Comparison of ENCODE assay signal across 8 mouse cellular contexts in genomic region chr1:135781220-135781619, GRCm38 (mm10). TPM values are rescaled to one million over a fixed set of nuclear protein-coding genes. Genes with fewer than 3 reads are reported as not detected.
DNase-seq lines count a peak whose midpoint lies in the region; ATAC-seq and TF ChIP-seq lines count a peak whose summit lies in the region.

No protein-coding gene starts in this region.

- peak; percentile 67 to 88 for DNase-seq in adrenal gland, adult (ENCODE audit: inconsistent age in 2 of 2, low spot score in 1 of 2)
- no peak for DNase-seq in adrenal gland, adult 8-10 months
- peak; percentile 84 for DNase-seq in gastrocnemius, postnatal 10 days
- peak; percentile 89 for DNase-seq in intestine, embryonic 14.5 days (ENCODE audit: low spot score)
- peak; percentile 75 to 76 for DNase-seq in left cerebral cortex, postnatal 14 days (ENCODE audit: low spot score in 2 of 2)
- DNase-seq in spleen, adult 2 months (ENCODE audit: low read depth in 1 of 2, low spot score in 2 of 2), result peak; percentile 15 to 42

- 16% methylated on average over 13 of the region's 13 CpGs for WGBS in intestine, embryonic 14.5 days
- 17% methylated on average over 13 of the region's 13 CpGs for WGBS in midbrain, embryonic 12.5 days
- WGBS in spleen, adult 2 months, result 19% methylated on average over 13 of the region's 13 CpGs

- H3K4me1 ChIP-seq in intestine, embryonic 14.5 days (replicated peaks; ENCODE audit: control insufficient read depth, insufficient read depth, low read length), result peaks cover 15% of the 10 kb centered on the region
- peaks cover 12% of the 10 kb centered on the region for H3K4me1 ChIP-seq in midbrain, embryonic 12.5 days
- no peaks in the 10 kb centered on the region for H3K4me1 ChIP-seq in spleen, adult 2 months (ENCODE audit: control insufficient read depth, insufficient read depth, insufficient read length)

- peak; percentile 89 for TF ChIP-seq CTCF in spleen, adult 2 months (IDR thresholded peaks at IDR 0.05; ENCODE audit: extremely low read depth, insufficient read depth, insufficient read length, insufficient replicate concordance)

- no peak overlapping the region for H3K4me2 ChIP-seq in intestine, embryonic 14.5 days (ENCODE audit: low read length)
- no peak overlapping the region for H3K4me2 ChIP-seq in midbrain, embryonic 12.5 days (replicated peaks)

- H3K27ac ChIP-seq in intestine, embryonic 14.5 days (ENCODE audit: low read depth), result no peak overlapping the region
- no peak overlapping the region for H3K27ac ChIP-seq in midbrain, embryonic 12.5 days (replicated peaks)
- no peak overlapping the region for H3K27ac ChIP-seq in spleen, adult 2 months (ENCODE audit: insufficient read depth, low read length)

- no peaks in the 10 kb centered on the region for H3K9me3 ChIP-seq in intestine, embryonic 14.5 days (ENCODE audit: control insufficient read depth, low read length)
- H3K9me3 ChIP-seq in midbrain, embryonic 12.5 days, result no peaks in the 10 kb centered on the region

- no peak overlapping the region for H3K9ac ChIP-seq in intestine, embryonic 14.5 days (ENCODE audit: low read length)
- no peak overlapping the region for H3K9ac ChIP-seq in midbrain, embryonic 12.5 days (replicated peaks)

- peak; percentile 79 for ATAC-seq in common myeloid progenitor, adult 5-6 weeks (replicated peaks; ENCODE audit: low read depth, poor library complexity, severe bottlenecking)
- ATAC-seq in intestine, embryonic 14.5 days (replicated peaks; ENCODE audit: low FRiP score, low TSS enrichment, low read depth), result peak; percentile 40; the same call in 1 of the 2 replicates
- peak; percentile 68; the same call in 1 of the 2 replicates for ATAC-seq in midbrain, embryonic 12.5 days (ENCODE audit: low FRiP score, low read depth)

- no peaks in the 10 kb centered on the region for H3K27me3 ChIP-seq in intestine, embryonic 14.5 days (replicated peaks; ENCODE audit: control insufficient read depth, insufficient read depth, low read length)
- H3K27me3 ChIP-seq in midbrain, embryonic 12.5 days, result peaks cover 15% of the 10 kb centered on the region
- no peaks in the 10 kb centered on the region for H3K27me3 ChIP-seq in spleen, adult 2 months (ENCODE audit: control insufficient read depth, insufficient read depth, low read length)

- H3K36me3 ChIP-seq in intestine, embryonic 14.5 days (ENCODE audit: control insufficient read depth, insufficient read depth, low read length), result no peaks in the 10 kb centered on the region
- H3K36me3 ChIP-seq in midbrain, embryonic 12.5 days, result no peaks in the 10 kb centered on the region
- no peaks in the 10 kb centered on the region for H3K36me3 ChIP-seq in spleen, adult 2 months (ENCODE audit: control insufficient read depth, insufficient read depth, low read length)

- no peak overlapping the region for H3K4me3 ChIP-seq in intestine, embryonic 14.5 days (ENCODE audit: low read depth, low read length)
- H3K4me3 ChIP-seq in midbrain, embryonic 12.5 days, result no peak overlapping the region
- H3K4me3 ChIP-seq in spleen, adult 2 months (ENCODE audit: extremely low read depth, insufficient read depth, insufficient read length), result no peak overlapping the region

- no peak for TF ChIP-seq POLR2A in spleen, adult 2 months (IDR thresholded peaks at IDR 0.05; ENCODE audit: low read depth, low read length)

- intact Hi-C loops in left cerebral cortex, postnatal 14 days (cut with DNase I), result loop anchor here (1.0 to 2.0 kb wide), 2 partner anchors 28 to 62 kb away; no protein-coding TSS in a partner anchor

RNA-seq across cellular contexts. Expression of gene Tnni1, which starts 2.0 kb away (rescaled TPM):
- under 1 TPM in 1 of 4 experiments, not detected in 3; 0.35 TPM for total RNA-seq in adrenal gland, adult 8-10 months (2022)
- not detected in 2 replicates for total RNA-seq in common myeloid progenitor, adult 5-6 weeks (2017)
- 100 to 1,000 TPM; 162 to 214 TPM for total RNA-seq in gastrocnemius, postnatal 10 days (2021)
- polyA plus RNA-seq in intestine, embryonic 14.5 days (2014; fragmentation: Nextera tagmentation; extraction: Ambion mirVana), result 5.8 and 6.4 TPM in 2 replicates
- total RNA-seq in left cerebral cortex, postnatal 14 days (2021), result 1 to 10 TPM; 2.3 to 2.5 TPM
- 1.0 and 2.2 TPM in 2 replicates for polyA plus RNA-seq in midbrain, embryonic 12.5 days (2016; fragmentation: Nextera tagmentation; extraction: Ambion mirVana)
- 0.80 and 1.3 TPM in 2 replicates for polyA plus RNA-seq in spleen, adult 2 months (2012; rRNA removed)

RNA-seq across cellular contexts. Expression of gene Phlda3, which starts 15.3 kb away (rescaled TPM):
- 10 to 100 TPM; 33.0 to 80.7 (median 38.4) TPM for total RNA-seq in adrenal gland, adult 8-10 months (2022)
- 1.6 and 2.2 TPM in 2 replicates for total RNA-seq in common myeloid progenitor, adult 5-6 weeks (2017)
- 10 to 100 TPM; 24.1 to 36.7 TPM for total RNA-seq in gastrocnemius, postnatal 10 days (2021)
- 56.0 and 58.2 TPM in 2 replicates for polyA plus RNA-seq in intestine, embryonic 14.5 days (2014; fragmentation: Nextera tagmentation; extraction: Ambion mirVana)
- total RNA-seq in left cerebral cortex, postnatal 14 days (2021), result 10 to 100 TPM; 15.0 to 16.6 TPM
- polyA plus RNA-seq in midbrain, embryonic 12.5 days (2016; fragmentation: Nextera tagmentation; extraction: Ambion mirVana), result 15.7 and 21.8 TPM in 2 replicates
- 17.5 and 18.9 TPM in 2 replicates for polyA plus RNA-seq in spleen, adult 2 months (2012; rRNA removed)

RNA-seq across cellular contexts. Expression of gene Lad1, which starts 37.2 kb away (rescaled TPM):
- total RNA-seq in adrenal gland, adult 8-10 months (2022), result under 1 TPM; 0.08 to 0.23 (median 0.18) TPM
- not detected in 2 replicates for total RNA-seq in common myeloid progenitor, adult 5-6 weeks (2017)
- total RNA-seq in gastrocnemius, postnatal 10 days (2021), result under 1 TPM; 0.11 to 0.12 TPM
- polyA plus RNA-seq in intestine, embryonic 14.5 days (2014; fragmentation: Nextera tagmentation; extraction: Ambion mirVana), result 92.9 and 105 TPM in 2 replicates
- total RNA-seq in left cerebral cortex, postnatal 14 days (2021), result under 1 TPM; 0.61 to 0.64 TPM
- polyA plus RNA-seq in midbrain, embryonic 12.5 days (2016; fragmentation: Nextera tagmentation; extraction: Ambion mirVana), result 0.20 and 0.32 TPM in 2 replicates
- 3.1 and 5.1 TPM in 2 replicates for polyA plus RNA-seq in spleen, adult 2 months (2012; rRNA removed)

RNA-seq across cellular contexts. Expression of gene Tnnt2, which starts 54.9 kb away (rescaled TPM):
- total RNA-seq in adrenal gland, adult 8-10 months (2022), result 1 to 10 TPM; 2.2 to 5.5 (median 2.6) TPM
- total RNA-seq in common myeloid progenitor, adult 5-6 weeks (2017), result not detected in 2 replicates
- 10 to 100 TPM; 41.1 to 52.6 TPM for total RNA-seq in gastrocnemius, postnatal 10 days (2021)
- polyA plus RNA-seq in intestine, embryonic 14.5 days (2014; fragmentation: Nextera tagmentation; extraction: Ambion mirVana), result 11.1 and 13.2 TPM in 2 replicates
- total RNA-seq in left cerebral cortex, postnatal 14 days (2021), result 1 to 10 TPM; 1.8 to 3.2 TPM
- polyA plus RNA-seq in midbrain, embryonic 12.5 days (2016; fragmentation: Nextera tagmentation; extraction: Ambion mirVana), result 1.6 and 2.5 TPM in 2 replicates
- 0.52 and 0.75 TPM in 2 replicates for polyA plus RNA-seq in spleen, adult 2 months (2012; rRNA removed)

Comparison
In these comparisons a context has a peak if more than half of its experiments do, and no peak if none do; other contexts are left out.
1. RNA of gene Tnni1, which starts 2.0 kb away (total RNA-seq): 162 to 214 TPM in gastrocnemius, postnatal 10 days; 2.3 to 2.5 TPM in left cerebral cortex, postnatal 14 days, 0.35 TPM in adrenal gland, adult 8-10 months and not detected in common myeloid progenitor, adult 5-6 weeks; every median in the first group is over 10 times any median in the second.
2. Peak in every context shown above with its lines, with median percentiles within 50 percentile points of each other: ATAC-seq.